Mouse (Mus musculus) gastrocnemius, postnatal 4 days (tissue): ENCODE results near the gene Slfnl1. TPM values are rescaled to one million over a fixed set of nuclear protein-coding genes. Genes with fewer than 3 reads are reported as not detected.

Experiments
- DNase-seq, 2 experiments: peaks; one replicate each; pipeline ENCODE4 v3.0.0; 2021 to 2022; ENCODE audit warnings: low spot score in 2 of 2, mixed read lengths in 2 of 2
- long read RNA-seq, 2 experiments: library from polyadenylated mRNA; stranded (forward); transcript quantifications; one replicate each; pipeline ENCODE4 v2.0.0; 2021
- total RNA-seq, 2 experiments: library from RNA; stranded (reverse); gene quantifications; 2 replicates each; pipeline ENCODE4 v1.2.3; 2021

Gene Slfnl1
- total RNA-seq, result under 1 TPM; 0.23 to 0.25 TPM
- long read RNA-seq, experiment 1, result 0 reads
- long read RNA-seq, experiment 2, result 0 reads

GRCm38 (mm10) chr4:120531986-120532385 lies at the start of gene Slfnl1:
Gene Slfnl1 (plus strand): TSS chr4:120532231.
- no peak for DNase-seq

- DNase-seq, result no peak
Measured at GRCm38 (mm10) chr4:120487707-120488106, 44.3 kb upstream of the Slfnl1 start.

DNA sequence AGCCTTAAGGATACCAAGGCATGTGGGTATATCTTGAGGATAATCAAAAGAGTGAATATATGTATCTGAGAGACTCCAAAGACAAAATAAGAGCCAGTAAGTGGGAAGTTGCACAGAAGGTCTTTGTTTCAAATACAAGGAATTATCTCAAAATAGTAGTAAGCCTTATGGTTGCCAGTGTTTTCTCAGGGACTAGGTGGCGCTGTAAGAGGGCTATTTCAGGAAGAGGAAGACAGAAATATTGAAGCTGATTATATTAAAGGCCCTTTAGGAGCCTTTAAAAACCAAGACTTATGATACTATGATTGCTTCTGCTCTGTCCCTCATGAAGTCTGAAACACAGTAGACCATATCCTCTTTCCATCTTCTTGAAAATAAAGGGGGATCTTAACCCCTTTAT lies 25.1 kb upstream of the Slfnl1 start:
- no peak for DNase-seq

DNA sequence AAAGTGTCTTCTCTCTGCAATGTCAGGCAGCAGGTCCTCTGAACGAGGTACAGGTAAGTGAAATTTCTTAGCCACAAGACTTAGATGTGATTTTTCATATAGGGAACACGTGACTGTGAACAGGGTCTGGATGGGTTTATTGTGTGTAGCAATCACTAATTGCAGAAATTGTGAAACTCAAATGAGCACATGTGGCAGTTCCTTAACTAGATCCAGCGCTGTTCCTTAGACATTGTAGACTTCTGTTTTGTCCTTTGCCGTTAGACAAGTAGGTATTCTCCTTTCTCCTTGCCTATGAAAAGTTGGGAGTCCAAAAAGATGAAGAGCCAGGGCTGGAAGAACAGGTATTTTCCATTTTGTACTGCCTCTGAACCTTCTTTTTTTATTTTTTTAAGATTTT lies 20.8 kb upstream of the Slfnl1 start:
- no peak for DNase-seq

GRCm38 (mm10) chr4:120514366-120514765 lies 17.7 kb upstream of the Slfnl1 start:
- DNase-seq, result no peak

DNA sequence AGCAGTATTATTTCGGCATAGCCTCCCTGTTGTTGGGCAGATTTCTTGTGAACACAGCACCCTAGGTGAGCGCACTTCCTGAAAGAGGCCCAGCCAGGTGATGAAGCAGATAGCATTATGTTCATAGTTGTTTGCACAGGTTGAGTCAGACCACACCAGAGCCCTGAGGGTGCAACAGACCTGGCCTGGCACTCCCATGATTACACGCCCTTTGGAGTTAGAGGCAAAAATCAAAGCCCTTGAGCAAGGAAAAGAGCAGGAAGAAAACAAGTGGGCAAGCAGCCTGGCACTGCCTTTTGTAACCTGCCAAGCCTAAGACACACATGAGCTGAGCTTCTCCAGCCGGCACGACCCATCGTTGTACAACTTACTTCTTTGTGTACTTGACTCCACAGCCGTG lies 15.5 kb upstream of the Slfnl1 start:
- no peak for DNase-seq

DNA sequence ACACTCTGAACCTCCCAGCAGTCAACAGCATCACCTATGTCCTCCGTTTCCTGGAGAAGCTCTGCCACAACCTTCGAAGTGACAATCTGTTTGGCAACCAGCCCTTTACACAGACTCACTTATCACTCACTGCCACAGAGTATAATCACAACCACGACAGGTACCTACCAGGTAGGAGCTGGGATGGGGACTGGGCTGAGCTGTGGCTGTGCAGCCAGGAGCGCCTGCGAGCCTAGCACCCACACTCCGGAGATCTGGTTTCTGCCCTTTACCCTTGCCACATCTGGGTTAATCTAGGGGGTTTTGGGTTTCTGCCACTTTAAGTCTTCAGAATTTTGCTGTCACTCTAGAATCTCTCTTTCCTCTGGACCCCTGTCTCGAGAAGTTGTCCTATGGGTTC lies 15.1 kb upstream of the Slfnl1 start:
- no peak for DNase-seq

DNA sequence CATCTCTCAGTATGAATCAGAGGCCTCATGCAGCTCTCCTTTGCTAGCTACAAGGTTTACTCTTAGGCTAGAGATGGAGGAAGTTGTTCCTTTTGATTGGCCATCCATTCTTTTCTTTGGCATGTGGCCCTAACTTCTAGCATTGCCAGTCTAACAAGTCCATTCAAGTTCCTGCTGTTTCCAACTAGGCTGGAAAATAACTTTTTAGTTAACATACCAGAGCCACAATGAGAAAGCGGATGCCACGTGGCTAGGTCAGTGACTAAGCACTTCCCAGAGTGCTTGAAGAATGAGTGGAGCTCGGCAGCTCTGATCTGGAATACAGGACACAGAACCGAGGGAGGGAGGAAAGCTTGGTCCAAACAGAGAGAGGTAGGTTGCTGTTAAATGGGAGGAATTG lies 14.7 kb upstream of the Slfnl1 start:
- no peak for DNase-seq

- DNase-seq, result no peak
Measured at GRCm38 (mm10) chr4:120521761-120522160, 10.3 kb upstream of the Slfnl1 start.

DNA sequence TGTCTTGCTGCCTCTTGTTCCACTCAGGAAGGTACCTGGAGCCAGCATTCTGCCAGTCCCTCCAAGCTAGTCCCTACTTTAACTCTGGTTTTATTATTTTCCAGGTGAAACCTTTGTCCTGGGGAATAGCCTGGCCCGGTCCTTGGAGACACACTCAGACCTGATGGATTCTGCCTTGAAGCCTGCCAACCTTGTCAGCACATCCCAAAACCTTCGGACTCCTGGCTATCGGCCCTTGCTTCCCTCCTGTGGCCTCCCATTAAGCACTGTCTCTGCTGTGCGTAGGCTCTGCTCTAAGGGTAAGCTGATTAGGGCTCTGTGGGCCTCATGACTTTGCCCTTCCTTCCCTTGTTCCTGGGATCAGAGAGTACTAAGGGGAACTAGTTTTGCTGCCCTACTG lies 9.7 kb upstream of the Slfnl1 start:
- no peak for DNase-seq

DNA sequence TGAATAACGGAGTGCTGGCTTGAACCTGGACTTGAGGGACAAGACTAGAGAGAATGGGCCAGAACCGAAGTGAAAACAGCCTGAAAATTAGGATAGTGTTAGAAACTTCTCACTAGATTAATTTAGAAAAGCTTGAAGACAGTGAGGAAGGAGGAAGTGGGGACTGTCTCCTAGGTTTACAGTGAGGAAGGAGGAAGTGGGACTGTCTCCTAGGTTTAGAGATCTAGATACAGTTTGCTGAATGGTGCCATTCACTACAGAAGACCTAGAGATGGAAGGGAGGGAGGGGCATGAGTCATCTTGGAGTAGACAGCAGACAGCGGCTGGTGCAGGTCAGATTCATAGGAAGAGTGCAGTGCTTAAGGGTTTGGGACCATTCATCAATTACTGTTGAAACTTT lies 8.9 kb upstream of the Slfnl1 start:
- DNase-seq, result no peak

- DNase-seq, result no peak
Measured at GRCm38 (mm10) chr4:120528171-120528570, 3.9 kb upstream of the Slfnl1 start.

GRCm38 (mm10) chr4:120538664-120539063 lies 6.6 kb downstream of the Slfnl1 start:
- DNase-seq, result no peak

- DNase-seq, result no peak
Measured at GRCm38 (mm10) chr4:120544896-120545295, 12.9 kb downstream of the Slfnl1 start.

GRCm38 (mm10) chr4:120556592-120556991 lies 24.6 kb downstream of the Slfnl1 start:
- no peak for DNase-seq

GRCm38 (mm10) chr4:120565726-120566125 lies 33.7 kb downstream of the Slfnl1 start:
- no peak for DNase-seq

GRCm38 (mm10) chr4:120568005-120568404 lies 36.0 kb downstream of the Slfnl1 start:
- no peak for DNase-seq

DNA sequence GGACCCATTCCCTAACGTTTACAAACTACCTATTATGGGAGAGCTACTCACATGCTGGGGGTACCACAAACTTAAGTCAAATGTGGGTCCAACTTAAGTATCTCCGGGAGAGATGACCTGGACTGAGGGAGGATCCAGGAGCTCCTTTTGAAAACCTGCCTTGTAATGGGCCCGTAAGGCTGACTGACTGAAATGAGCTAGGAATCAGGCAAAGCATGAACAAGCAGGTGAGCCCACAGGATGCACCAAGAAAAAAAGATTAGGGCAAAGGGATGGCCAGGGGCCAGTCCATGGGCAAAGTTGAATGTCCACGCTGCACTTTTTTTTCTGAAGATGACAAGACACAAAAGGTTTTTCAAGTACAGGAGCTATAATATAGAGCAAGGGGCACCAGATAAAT lies 37.0 kb downstream of the Slfnl1 start:
- no peak for DNase-seq

DNA sequence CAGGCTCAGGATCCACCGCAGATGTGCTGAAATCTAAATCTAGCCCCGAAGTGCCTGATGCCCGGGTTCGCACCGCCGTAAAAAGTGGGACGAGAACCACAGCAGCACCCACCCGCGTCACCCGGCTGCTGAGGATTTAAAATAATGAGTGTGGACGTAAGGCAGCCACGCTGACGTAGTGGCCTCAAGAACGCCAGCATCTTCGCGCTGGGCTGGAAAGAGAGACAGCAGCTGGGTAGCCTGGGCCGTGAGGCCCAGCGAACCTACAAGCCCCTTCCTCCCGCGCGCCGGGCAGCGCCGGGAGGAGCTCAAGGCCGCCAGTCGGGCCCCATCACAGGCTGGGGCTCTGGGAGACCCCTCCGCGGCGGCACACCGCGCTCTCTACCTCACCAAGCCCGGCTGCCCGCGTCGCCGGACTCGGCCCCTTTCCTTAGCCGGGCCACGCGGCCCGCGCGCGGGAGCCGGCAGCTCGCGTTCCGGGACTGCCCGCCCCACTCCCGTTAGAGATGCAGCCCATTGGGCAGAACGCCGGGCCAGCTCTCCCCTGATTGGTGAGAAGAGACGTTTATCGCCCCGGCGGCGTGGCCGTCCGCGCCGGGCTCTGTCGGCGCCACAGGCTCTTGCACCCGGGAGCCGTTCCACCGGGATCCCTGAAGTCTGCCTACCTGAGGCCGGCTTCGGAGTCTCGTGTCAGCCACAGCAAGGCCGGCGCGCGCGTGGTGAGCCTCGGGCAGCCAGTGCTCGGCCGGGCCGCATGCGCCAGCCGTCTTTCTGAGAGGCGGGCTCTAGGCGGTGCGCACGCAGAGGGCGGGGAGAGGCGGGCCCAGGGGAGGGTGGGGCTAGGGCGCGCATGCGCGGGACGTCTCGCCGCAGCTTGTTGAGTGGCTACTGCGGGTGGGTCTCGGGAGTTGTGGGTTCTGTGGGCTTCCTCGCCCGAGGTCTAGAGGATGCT lies 37.7 kb downstream of the Slfnl1 start, which contains the start of gene Ctps:
Gene Ctps, minus strand, starts transcription at position 791 of the 952 bp plus-strand sequence.
- peak; percentile 94 to 96 for DNase-seq

DNA sequence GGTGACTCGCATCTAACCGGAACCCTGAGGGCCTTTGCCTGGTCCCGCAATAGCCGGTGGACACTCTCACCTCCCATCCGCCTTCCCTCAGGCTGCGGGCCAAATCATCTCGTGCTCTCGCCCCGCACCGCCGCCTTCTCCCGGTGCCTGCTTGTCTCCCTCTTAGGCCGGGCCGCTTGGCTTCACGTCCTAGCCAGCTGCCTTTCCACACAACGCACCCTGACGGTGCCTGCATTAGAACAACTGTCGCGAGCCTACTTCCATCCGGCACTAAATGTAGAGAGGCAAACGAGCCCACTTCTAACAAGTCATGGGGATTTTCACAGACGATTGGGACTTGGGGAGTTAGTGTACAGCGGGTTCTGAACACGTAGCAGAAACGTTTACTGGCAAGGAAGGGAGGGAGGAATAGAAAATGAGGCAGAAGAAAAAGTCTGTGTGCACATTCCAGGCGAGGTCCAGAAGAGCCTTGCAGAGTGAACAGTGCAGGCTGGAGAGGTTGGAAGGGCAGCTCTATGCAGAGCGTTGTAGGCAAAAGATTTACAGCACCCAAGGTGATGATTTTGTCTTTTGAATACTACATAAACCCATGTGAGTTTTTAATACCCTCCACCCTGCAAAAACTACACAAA lies 38.5 kb downstream of the Slfnl1 start:
- no peak for DNase-seq

DNA sequence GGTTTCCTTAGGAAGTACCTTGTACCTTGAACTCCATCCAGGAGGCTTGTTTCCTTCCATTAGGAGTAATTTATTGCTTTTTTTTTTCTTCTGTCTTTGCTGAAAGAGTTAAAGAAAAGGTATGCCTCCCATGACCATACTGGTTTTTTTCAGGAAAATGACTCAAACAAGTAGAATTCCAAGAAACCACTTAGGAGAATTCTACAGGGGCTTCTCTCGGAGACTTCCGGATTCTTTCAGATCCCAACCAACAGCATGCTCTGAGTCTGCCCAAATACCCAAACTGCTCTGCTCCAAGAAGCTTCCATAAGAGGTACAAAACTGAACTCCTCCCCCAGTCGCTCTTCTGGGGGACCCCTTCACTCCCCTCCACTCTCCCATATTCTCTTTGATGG lies 39.0 kb downstream of the Slfnl1 start:
- no peak for DNase-seq

GRCm38 (mm10) chr4:120571691-120572090 lies 39.7 kb downstream of the Slfnl1 start:
- DNase-seq, result no peak
